Mouse (Mus musculus) c-Kit-negative CD71-positive TER-119-positive erythroid progenitor cells, embryonic 14.5 days (primary cell): ENCODE measurements around the gene Rap1gap2.

Experiments
- DNase-seq: peaks from one replicate; pipeline ENCODE4 v3.0.0-alpha.2; 2013; ENCODE audit warnings: low read depth, low spot score

Rap1gap2 gene

DNA sequence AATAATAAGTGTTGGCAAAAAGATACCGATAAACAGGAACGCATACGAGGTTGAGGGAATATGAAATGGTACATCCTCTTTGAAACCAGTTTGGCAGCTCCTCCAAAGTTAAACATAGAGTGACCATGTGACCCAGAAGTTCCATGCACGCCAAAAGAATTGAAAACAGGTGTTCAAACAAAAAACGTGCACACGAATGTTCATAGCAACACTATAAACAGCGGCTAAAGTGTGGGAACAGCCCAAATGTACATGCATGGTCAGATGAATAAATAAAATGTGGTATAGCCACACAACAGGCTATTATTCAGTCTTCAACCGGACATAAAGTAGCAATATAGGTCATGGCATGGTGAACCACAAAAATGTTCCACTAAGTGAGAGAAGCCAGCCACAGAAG lies 108.2 kb downstream of the Rap1gap2 start:
- DNase-seq = no peak

DNA sequence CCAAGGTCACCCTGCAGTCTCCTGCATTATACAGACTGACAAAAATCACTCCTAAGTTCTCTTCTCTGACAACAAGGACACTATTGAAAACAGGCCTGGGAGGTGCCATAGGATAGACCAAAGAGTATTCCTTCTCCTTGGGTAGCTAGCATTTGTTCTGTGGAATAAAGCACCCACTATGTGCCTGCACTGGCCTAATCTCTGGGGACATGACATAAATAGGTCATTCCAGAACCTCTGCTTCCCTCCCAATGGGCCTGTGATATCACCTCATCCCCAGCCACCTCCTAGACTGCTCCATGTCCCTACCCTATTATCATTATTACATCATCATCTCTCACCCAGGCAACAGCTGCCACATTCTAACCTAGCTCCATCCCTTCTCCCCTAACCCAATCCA lies 108.7 kb downstream of the Rap1gap2 start:
- DNase-seq = no peak

DNA sequence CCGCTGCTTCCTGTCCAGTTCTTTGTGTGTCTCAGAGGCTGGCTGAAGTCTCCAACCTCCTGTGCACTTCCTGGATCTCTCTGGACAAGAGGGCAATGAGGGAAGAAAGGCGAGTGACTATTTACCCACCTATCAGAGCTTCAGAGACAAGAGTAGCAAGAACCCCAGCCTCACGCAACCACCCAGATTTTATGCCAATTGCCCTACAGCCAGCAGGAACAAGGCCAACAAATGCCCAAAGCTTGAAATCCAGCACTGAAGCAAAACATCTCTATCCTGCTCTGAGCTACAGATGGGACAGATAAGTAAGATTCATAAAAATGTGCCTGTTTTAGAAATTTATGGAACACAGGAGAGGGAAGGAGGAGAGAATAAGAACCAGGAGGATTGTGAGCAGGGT lies 109.7 kb downstream of the Rap1gap2 start:
- DNase-seq = no peak

DNA sequence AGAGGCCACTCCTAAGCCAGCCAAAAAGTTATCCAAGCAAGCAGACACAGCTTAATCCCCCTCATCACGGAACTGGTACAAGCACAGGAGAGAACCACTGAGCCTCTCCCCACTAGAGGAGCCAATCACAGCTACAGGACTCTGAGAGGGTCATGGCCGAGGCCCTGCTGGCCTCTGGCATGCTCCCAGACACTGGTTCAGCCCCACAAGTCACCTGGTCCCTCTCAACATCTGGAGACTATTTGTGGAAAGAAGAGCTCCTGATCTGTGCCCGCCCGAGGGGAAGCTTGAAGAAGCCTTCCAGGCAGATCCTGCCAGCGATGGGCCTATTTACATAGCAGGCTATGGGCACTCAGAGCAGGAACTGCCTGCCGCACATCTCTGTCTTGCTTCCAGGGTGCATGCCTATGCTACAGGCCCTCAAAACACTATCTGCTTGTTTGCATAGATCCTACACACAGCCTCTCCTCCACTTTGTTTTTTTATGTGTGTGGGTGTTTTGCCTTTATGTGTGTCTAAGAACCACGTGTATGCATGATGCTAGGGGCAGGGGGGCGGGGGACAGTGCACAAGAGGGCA lies 111.1 kb downstream of the Rap1gap2 start:
- DNase-seq = no peak

DNA sequence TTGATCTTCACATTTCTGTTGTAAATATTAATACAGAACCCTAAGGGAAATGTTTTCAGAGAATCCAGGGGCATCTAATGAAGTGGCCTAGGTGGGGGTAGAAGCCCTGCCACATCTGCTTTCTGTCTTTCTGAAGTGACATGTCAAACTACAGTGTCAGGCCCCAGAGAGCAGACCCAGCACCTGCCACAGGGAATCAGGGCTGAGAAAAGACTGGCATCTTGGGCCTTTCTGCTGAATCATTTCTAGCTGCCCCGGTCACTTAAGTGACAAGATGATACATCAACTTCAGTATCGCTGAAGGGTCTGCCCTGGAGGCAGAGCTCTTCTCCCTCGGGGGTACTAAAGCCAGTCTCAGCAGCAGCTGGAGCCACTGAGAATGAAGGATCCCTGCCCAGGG lies 111.7 kb downstream of the Rap1gap2 start:
- DNase-seq = no peak

DNA sequence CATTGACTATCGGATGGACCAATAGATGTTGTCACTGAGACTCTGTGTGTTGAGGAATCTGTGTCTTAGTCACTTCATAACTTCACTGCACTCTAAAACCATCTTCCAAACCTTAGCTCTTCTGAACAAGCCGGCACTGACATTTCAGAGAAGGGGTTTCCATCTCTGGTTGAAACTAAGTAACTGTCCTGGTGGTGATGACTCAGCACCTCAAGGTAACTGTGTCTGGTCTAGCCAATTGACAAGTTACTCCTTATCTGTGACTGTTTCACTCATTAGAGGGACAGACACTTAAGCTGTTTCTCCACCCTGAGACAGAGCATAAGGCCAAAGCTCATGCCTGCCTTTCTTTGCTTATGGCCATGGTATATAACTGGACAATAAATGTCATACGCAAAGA lies 114.1 kb downstream of the Rap1gap2 start:
- no peak for DNase-seq

DNA sequence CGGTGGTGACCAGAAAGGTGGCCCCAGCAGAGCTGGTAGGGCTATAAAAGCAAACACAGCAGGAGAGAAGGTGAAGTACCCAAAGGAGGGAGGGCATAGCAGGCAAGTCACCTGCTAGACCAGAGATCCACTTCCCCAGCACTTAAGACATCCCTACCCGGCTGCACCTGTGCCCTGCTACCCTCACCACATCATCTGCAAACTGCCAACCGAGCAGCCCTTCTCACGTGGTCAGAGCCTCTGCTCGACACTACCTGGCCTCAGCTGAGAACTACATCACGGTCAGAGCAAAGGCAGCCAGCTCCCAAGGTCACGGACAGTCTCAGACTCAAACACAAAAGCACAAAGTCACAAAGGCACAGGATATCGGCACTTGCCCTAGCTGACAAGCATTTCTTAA lies 116.8 kb downstream of the Rap1gap2 start:
- no peak for DNase-seq

DNA sequence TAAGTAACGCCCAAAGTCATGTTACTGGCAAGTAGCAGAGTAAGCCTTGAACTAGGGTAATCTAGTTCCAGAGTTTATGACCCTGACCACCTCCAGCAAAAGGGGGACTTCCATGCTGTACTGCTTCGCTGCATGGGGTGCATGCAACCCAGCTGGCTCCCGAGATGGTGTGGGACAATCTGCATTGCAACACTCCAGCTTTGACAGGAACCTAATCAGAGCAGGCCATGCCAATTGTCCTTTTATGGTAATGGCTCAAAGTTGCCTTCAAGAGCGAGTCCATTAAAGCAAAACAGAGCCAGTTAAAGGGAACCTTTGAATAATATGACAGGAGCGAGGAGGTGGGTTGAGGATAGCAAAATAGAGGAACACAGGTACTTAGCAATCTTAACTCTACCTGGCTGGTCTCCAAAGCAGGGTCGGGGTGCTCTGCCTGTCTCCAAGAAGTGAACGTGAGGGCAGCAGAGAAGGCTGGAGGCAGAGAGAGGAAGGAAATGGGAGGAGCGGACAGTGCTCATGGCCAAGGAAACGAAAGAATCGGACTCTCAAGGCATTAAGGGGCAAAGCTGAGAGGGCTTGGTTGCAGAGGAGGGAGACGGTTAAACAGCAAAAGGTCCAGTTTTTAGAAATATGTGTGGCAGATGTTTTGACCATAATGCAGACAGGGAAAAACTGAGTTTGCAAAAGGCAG lies 117.4 kb downstream of the Rap1gap2 start:
- DNase-seq = no peak

DNA sequence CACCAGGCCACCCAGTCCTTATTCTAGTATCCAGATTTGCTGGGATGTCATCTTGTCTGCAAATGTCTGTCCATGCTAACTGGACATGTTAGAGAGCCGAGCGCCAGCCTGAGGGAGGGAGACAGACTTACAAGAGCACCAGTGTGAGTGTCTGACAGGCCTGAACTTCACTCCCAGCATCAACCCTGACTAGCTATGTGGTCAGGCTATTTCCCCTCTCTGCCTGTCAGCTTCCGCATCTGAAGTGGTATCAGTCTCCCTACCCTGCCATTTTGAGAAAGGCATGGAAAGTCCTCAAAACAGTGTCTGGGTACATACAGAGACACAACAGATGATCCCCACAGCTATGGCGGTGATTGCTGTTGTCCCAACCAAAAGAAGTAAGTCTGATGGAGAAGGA lies 119.6 kb downstream of the Rap1gap2 start:
- no peak for DNase-seq

DNA sequence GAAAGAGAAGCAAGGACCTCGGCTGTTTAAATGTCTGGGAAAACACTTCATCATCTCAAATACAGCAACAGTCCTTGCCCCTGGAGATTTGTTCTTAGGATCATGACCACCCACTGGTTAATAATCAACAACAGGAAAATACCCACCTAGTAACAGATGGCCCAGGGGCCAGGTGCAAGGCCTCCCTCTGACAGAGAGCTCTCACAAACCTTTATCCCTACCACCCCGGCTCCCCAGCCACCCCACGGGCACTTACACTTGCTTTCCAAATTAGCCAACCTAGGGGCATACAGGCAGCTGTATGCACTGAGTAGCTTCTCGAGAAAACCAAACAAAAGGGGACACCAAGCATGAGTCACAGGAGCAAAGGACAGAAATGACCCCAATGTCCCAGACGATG lies 121.5 kb downstream of the Rap1gap2 start:
- DNase-seq = no peak

DNA sequence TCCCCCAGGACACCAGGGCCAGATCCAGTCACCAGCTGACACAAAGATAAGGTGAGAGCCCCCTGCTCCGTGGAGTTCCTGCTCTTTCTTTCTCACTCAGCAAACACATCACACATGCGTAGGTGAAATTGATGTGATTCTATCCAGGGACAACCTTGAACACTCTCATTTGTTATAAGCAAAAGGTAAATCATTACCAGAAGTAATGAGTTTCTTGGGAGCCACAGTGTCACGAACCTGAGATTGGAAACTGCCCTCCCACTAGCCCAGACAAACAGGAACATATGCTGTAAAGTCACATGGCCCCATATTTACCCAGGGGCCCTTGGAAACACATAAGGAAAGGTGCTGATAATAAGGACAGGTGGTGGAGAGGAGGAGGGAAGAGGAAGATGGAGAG lies 122.8 kb downstream of the Rap1gap2 start:
- DNase-seq = no peak

DNA sequence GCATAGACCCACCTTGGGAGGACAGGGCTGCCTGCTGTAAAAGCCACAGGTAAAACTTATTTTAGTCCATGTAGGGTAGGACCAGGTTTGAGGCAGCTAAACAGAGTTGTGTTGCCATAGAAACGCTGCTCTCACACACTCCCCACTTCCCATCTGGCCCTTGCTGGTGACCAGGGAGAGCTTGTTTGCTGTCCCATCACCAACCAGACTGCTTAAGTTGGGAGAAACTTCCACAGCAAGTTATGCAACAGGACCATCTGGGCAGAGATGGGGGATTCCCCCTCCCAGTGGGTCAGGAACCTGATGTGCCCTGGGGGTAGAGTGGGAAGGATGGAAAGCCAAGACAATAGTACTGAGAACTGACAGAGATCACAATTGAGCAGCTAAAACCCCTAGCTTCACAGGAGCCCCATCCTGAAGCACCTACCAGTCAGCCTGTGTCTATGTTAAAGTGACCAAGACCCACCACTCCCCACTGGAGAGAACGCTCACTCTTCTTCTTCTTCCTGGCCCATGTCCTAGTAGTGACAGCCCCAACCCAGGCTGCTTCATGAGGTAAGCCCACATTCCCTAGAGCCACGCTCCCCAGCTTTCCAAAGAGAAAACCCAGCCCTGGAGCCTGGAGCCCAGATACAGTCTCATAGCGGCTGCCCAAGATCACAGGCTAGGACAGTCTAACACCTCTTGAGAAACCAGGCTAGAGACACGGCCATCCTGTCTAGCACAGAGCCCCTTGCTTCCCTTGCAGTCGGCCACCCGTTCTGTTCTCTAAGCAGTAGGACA lies 125.1 kb downstream of the Rap1gap2 start:
- no peak for DNase-seq

DNA sequence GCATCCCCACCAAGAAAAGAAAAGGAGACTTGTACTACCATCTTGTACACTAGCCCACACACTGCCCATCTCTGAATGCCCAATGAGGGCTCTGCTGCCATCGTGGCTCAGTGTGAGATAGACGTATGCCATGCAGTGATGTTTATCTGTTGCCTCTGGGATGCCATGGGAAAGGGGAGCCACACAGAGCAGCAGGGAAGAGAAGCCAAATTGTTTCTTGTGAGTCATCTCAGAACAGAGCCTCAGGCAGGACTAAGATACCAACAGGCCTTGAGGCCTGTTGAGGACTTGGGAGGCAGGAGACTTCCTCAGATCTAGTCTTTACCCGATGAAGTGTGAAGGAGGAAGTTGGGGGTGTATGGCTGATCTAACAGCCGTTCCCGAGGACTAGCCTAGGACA lies 126.8 kb downstream of the Rap1gap2 start:
- no peak for DNase-seq

DNA sequence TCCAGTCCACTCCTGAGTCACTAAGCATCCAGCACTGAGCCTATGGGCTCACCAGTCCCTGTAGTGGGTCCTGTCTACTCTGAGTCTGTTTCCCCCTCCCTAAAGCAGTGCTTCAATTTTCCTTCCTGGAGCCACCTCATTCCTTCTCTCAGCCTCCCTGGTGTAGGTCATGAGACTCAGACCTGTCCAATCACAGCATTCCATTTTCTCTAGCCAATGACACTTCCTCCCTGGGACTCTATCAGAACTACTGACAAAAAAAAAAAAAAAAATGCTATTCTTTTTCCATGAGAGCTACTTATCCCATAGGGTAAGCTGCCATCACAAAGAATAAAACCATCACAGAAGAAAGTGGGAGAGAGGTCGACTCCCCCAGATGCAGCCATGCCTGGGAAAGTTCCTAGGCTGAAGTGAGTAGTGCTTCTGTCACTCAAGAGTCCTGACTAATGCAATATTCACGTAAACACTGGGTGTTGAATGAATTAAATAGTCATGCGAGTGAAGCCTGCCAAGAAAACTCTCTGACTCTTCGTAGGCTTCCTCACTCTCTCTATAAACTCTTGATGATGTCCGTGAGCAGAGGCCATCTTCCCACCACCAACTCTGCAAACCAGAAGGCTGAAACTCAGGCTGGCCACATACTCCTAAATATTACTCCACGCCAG lies 127.4 kb downstream of the Rap1gap2 start:
- no peak for DNase-seq

DNA sequence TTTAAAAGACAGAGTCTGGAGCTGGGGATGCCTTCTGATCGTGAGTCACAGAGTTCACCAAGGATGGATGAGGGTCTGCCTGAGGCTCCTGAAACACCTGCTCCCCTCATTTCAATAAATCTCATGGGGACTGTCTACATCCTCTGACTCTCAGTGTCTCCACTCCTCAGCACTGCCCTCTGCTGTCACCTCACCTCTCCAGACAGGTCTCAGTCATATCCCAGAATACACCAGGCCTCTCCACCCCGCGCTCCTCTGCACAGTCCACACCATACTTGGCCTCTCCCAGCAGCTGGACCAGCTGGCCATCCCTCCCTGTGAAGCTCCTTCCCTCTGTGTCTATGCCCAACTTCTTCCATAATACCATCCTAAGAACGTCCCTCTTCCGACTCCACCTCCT lies 128.9 kb downstream of the Rap1gap2 start:
- no peak for DNase-seq

DNA sequence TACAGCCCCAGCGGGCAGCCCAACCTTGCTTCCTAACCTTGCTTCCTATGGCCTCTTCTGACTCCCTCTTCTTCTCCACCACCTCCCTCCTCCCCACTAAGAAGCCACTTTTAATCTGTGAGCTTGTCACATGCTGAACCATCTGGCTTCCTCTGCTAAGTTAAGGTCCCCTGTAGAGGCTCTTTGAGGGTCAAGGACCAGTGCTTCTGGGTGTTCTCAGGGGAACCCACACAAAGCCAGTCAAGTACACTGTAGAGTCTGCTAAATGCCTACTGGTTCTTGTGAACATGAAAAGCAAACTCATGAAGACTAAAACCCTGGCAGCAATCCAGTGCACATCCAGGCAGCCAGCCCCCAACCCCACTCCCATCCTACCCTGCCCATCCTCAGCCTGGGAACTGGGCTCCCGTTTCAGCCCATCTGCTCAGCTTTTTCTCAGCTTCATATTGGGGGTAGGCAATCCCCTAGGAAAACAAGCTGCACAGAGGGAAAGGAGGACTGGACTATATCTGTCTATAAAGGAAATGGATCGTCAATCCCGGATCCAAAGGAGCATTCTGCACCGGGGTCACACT lies 130.9 kb downstream of the Rap1gap2 start:
- no peak for DNase-seq

DNA sequence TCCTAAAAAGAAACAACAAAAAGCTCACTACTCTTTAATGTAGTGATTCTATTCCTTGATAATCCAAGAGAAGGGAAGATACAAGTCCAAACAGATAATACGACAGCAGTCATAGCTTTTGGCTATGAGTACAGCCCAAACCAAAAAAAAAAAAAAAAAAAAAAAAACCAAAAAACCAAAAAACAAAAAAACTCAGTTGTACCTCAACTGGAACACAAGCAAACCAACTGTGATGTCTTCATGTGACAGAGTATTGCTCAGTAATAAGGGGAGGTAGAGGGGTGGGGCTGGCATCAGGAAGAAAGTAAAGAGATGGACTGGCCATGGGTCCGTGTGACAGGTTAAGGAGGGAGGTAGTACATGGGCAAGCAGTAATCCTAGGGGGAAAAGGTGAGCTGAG lies 131.8 kb downstream of the Rap1gap2 start:
- DNase-seq = no peak

DNA sequence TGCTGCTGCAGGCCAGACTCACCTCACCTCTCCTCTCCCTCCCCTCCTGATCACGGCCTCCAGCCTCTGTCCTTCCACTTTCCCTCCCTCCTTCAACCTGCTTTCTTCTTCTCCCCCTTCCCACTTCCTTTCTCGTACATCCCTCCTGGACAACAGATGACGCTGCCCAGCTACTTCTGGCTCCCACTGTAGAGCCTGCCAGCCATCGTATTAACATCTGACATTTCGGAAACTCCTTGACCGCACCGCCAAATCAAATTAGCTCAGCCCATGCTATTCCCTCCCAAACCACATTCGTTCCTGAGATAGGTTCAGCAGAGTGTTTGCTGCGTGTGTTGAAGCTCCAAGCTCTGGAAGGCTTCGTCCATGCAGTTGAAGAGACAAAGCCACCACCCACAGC lies 138.0 kb downstream of the Rap1gap2 start:
- DNase-seq = no peak

DNA sequence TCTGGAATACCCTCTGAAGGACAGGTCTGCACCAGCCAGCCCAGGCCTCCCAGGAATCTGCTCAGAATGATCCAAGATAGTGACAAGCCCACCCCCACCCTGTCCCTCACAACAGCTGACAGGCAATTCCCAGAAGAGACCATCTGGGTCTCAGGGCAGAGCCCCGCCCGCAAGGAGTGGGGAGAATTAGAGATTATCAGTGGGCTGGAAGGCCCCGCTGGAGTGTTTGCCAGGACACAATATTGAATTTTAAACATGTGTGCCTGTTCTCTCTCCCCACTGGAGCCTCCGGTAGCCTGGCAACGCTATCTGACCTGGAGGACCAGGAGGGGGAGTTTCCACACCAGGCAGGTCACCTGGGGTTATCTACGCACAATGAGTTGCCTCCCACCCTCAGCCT lies 142.5 kb downstream of the Rap1gap2 start:
- DNase-seq = no peak

DNA sequence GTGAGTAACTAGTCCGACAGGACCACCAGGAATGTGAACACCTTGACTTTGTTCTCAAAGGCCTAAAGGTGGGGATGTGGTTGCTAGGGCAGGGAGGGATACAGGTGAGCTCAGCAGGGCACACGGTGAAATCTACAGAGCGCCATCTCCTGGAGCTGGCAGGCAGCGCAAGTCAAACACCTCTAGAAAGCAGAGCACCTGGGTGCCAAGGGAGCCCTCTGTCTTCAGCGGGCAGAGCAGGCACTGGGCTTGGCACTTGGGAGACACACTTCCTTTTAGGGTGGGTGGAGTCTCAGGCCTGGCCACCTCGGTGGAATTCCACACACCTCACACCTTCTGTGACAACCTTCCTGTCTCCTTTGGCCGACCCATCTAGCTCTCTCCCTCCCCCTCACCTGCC lies 145.0 kb downstream of the Rap1gap2 start:
- no peak for DNase-seq

DNA sequence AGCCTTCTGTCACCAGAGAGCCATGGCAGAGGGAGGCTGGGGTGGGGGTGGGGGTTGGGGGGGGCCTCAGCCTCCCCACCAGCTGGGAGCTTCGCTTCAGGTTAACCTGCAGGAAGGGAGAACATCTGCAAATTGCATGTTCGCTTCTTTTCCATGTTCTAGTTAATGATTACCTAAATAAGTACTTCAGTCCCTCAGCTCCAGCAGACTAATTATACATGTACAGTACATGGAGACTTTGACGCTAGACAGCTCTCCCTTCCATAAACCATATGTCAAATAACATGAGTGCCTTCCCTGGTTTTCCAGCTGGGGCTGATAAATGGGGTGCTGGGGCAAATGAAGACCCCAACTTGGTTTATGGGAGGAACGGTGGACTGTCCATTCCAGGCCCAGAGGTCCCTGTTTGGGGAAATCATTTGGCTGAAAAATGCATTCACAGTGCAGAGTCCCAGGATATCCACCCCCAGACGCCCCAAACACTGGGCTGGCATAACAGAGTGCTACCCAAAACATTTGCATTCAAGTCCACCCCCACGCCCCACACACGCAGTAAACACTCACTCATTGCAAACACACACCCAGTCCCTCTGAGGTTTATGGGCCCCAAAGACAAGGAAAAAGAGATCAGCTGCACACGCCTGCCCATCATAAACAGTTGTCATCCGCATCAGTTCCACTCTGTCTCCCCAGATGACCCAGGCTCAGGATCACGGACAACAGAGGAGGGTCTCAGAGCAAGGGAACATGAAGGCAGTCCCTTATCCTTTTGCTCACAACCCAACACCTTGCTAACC lies 146.3 kb downstream of the Rap1gap2 start:
- no peak for DNase-seq
